Mouse (Mus musculus) megakaryocyte, embryonic 14.5 days (primary cell): ENCODE measurements around the gene Tcn2. TPM values are rescaled to one million over a fixed set of nuclear protein-coding genes. Genes with fewer than 3 reads are reported as not detected.
"Not testable (repeated sequence)": the region's sequence is repeated elsewhere in the genome, so short reads cannot be mapped to it uniquely, and the experiment has no call there.

Experiments used
- H3K27me3 ChIP-seq: replicated peaks from 2 replicates; pipeline ENCODE3; 2012; ENCODE audit warnings: inconsistent platforms
- H3K36me3 ChIP-seq: replicated peaks from 2 replicates; pipeline ENCODE3; 2012; ENCODE audit warnings: low read length, inconsistent platforms, mixed read lengths
- H3K4me1 ChIP-seq: 2 replicates; pipeline ENCODE4 v1.6.1; 2012; ENCODE audit warnings: inconsistent platforms
- H3K4me3 ChIP-seq: replicated peaks from 2 replicates; pipeline ENCODE3; 2012; ENCODE audit warnings: moderate library complexity, mild to moderate bottlenecking, inconsistent platforms
- H3K9me3 ChIP-seq: 2 replicates; pipeline ENCODE4 v1.6.1; 2012; ENCODE audit warnings: inconsistent platforms
- FLI1 ChIP-seq: IDR thresholded peaks from 2 replicates; pipeline ENCODE4 v1.6.1; 2012; ENCODE audit warnings: low read length, inconsistent platforms, mixed read lengths
- GATA1 ChIP-seq: IDR thresholded peaks from 3 replicates; pipeline ENCODE4 v1.6.1; 2012; ENCODE audit warnings: mixed read lengths, low read length, inconsistent platforms, borderline replicate concordance
- polyA plus RNA-seq: library from polyadenylated mRNA; stranded (reverse); fragments of >175 nt; gene quantifications from 2 replicates; pipeline ENCODE4 v1.2.3, GENCODE M21; 2012; ENCODE audit warnings: low replicate concordance; ENCODE audit not compliant: insufficient read depth

The Tcn2 gene
- polyA plus RNA-seq, 1 experiment = 9.7 TPM

DNA sequence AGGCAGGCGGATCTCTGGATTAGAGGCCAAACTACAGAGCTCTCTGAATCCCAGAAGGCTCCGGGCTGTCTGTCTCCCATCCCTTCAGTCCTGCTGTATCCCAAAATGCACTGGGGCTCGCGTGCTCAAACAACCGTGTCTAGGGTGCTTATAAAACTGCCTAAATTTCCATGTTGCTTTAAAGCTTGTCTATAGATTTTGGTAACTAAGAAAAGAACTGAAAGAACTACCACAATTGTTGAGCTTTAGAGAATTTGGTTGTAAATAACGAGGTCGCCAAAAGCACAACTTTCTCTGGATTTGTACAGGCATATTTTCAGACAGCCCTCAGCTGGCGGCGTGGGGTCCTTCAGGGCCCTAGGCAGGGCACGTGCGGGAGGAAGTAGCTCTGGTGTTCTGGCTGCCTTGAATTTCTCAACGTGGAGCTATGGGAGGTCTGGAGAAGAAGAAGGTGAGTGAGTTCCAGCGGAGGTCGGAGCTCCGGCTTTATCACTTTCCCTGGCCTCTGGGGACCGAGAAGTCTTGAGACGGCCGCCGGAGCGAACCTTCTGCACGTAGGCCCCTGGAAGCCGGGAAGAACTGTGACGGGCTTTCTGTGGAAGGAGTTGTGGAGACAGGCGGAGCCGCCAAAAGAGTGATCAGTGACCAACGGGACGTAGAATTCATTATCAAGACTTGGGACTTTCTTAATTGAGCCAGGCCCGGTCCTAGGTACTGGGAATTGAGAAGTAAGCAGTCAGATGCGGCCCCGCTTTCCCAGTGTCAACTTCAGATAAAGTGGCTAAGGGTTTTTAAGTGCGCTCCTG lies 31.9 kb upstream of the Tcn2 start, which contains the start of gene Pes1:
Gene Pes1 (plus strand): TSS at position 366 of the 806 bp plus-strand sequence.
- Histone ChIP-seq H3K27me3 (peaks cover 3% of the 10 kb centered on the region), H3K9me3 (no peaks in the 10 kb centered on the region), H3K36me3 (peaks cover 25% of the 10 kb centered on the region), H3K4me3 (peak within 1 kb of the TSS; percentile 93), H3K4me1 (peaks cover 64% of the 10 kb centered on the region)
- TF ChIP-seq GATA1 (no peak), FLI1 (no peak)

- H3K27me3 ChIP-seq = peaks cover 5% of the 10 kb centered on the region
- peaks cover 20% of the 10 kb centered on the region for H3K36me3 ChIP-seq
- H3K4me3 ChIP-seq = peak overlapping the region; percentile 93
- peaks cover 59% of the 10 kb centered on the region for H3K4me1 ChIP-seq
- TF ChIP-seq FLI1 = no peak
- TF ChIP-seq GATA1 = no peak
- no peaks in the 10 kb centered on the region for H3K9me3 ChIP-seq
Observed at GRCm38 (mm10) chr11:3963155-3963554, 31.2 kb upstream of the Tcn2 start.

- H3K36me3 ChIP-seq = peaks cover 6% of the 10 kb centered on the region
- no peak for TF ChIP-seq FLI1
- H3K4me1 ChIP-seq = peaks cover 50% of the 10 kb centered on the region
- H3K4me3 ChIP-seq = no peak overlapping the region
- peaks cover 5% of the 10 kb centered on the region for H3K27me3 ChIP-seq
- H3K9me3 ChIP-seq = no peaks in the 10 kb centered on the region
Observed at GRCm38 (mm10) chr11:3961761-3962160, 29.8 kb upstream of the Tcn2 start.

DNA sequence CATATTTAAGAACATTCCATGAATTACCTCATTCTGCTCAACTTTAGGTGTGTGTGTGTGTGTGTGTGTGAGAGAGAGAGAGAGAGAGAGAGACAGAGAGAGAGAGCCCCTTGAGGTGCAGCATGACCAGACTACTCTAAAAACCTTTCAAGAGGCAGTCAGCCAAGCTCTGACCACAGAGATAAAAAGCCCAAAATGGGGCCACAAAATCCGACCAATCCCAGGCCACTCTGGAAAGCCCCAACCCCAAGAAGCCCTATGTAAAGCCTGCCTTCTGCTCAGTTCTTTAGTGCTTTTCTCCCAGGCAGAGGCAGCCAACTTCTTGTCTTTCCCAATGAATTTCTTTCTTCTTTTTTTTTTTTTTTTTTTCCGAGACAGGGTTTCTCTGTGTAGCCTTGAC lies 28.9 kb upstream of the Tcn2 start:
- Histone ChIP-seq H3K4me1 (peaks cover 41% of the 10 kb centered on the region), H3K27me3 (peaks cover 8% of the 10 kb centered on the region), H3K36me3 (no peaks in the 10 kb centered on the region), H3K9me3 (no peaks in the 10 kb centered on the region; the same call in 1 of the 2 replicates), H3K4me3 (no peak overlapping the region)
- TF ChIP-seq GATA1 = no peak
- TF ChIP-seq FLI1 = no peak

- not testable (repeated sequence) for H3K36me3 ChIP-seq, H3K27me3 ChIP-seq, H3K9me3 ChIP-seq, H3K4me3 ChIP-seq, H3K4me1 ChIP-seq
Observed at GRCm38 (mm10) chr11:3955371-3955770, 23.4 kb upstream of the Tcn2 start.

DNA sequence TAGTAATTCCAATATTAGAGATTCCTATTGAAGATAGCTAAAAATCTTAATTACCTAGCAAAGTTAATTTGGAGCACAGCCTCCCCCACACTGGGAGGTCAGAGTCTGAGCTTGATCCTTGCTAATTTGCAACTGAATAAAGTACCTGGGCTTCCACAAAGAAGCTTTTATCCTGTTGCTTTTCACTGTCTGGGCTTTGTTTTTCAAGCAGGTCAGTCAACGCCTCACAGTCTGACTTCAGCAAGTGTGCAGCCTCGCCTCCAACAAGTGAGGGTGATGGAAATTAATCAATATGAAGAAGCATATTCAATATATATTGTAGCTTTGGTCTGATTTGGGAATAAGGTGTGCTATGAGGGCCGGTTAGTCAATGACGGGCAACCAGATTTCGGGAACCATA lies 22.9 kb upstream of the Tcn2 start:
- H3K27me3 ChIP-seq, H3K36me3 ChIP-seq, H3K9me3 ChIP-seq, H3K4me3 ChIP-seq, H3K4me1 ChIP-seq: not testable (repeated sequence)

DNA sequence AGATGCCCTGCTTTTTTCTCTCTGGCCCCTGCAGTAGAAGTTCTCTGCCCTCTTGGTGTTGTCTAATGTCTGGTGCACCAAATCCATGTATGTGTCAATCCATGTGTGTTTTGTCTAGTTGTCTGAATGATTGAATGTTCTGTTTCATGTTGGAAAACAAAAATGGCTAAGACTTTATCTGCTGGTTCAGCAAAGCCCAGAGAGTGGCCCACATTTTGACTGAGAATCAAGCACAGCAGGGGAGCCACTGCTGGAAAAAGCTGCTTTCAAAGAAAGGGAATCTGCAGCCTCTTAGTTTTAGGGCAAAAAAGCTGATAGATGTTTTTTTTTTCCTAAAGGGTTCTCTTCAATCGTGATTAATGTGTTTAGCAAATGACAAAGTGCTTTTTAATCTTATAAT lies 14.4 kb upstream of the Tcn2 start:
- Histone ChIP-seq H3K4me3 (no peak overlapping the region), H3K9me3 (peaks cover 7% of the 10 kb centered on the region), H3K36me3 (no peaks in the 10 kb centered on the region), H3K4me1 (0 out of 2 replicates have a peak, but pooled peaks cover 2% of the 10 kb centered on the region), H3K27me3 (peaks cover 16% of the 10 kb centered on the region)
- no peak for TF ChIP-seq FLI1

GRCm38 (mm10) chr11:3941371-3941770 lies 9.4 kb upstream of the Tcn2 start:
- H3K36me3 ChIP-seq = no peaks in the 10 kb centered on the region
- peaks cover 33% of the 10 kb centered on the region for H3K27me3 ChIP-seq
- no peak overlapping the region for H3K4me3 ChIP-seq
- TF ChIP-seq GATA1 (no peak), FLI1 (no peak)
- peaks cover 7% of the 10 kb centered on the region for H3K9me3 ChIP-seq
- 0 out of 2 replicates have a peak, but pooled peaks cover 2% of the 10 kb centered on the region for H3K4me1 ChIP-seq

DNA sequence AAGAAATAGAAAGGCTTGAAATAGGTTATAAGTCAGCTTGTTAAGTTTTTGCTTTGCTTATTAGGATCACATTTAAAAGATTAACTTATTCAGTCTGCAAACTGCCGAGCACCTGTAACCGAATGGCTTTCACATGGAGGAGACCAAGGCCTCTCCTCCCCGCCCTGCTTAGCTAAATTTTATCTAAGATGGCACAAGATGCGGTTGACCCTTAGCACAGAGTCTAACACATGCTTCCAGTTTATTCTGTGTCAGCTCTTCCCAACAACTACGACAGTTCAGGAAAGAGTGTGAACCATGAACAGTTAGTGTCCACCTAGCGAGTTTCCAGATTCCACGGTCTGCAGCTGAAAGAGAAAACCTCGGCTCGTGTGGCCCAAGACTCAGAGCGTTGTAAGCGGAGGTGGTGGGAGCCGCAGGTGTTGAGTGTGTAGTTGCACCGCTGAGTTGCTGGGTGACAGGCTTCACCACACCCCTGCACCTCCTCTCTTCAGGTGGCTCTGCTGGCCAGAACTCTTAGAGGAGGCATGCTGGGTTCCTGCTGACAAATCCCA lies 5.4 kb upstream of the Tcn2 start:
- H3K4me3 ChIP-seq = no peak overlapping the region
- no peaks in the 10 kb centered on the region for H3K36me3 ChIP-seq
- peaks cover 34% of the 10 kb centered on the region for H3K27me3 ChIP-seq
- peaks cover 4% of the 10 kb centered on the region for H3K9me3 ChIP-seq
- no peak for TF ChIP-seq FLI1
- TF ChIP-seq GATA1 = no peak
- peaks cover 10% of the 10 kb centered on the region for H3K4me1 ChIP-seq

DNA sequence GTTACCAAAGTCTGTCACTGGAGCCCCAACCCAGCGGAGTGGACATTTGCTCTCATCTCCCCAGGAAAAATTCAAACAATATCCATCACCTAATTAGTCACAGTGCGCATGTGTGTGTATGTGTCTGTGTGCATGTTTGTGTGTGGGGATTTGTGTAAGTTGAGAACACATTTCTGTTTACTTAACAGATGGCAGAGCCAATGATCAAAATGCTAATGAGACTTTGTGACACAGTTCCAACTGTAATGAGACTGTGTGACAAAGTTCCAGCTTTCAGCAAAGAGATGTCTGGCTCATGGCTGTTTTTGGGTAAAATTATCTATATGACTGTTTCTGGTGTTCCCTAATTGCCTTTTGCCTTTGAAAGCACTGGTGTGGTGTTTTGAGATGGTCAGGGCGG lies 4.4 kb upstream of the Tcn2 start:
- no peaks in the 10 kb centered on the region for H3K36me3 ChIP-seq
- peaks cover 20% of the 10 kb centered on the region for H3K4me1 ChIP-seq
- no peaks in the 10 kb centered on the region for H3K9me3 ChIP-seq
- H3K4me3 ChIP-seq = no peak overlapping the region
- peaks cover 30% of the 10 kb centered on the region for H3K27me3 ChIP-seq
- TF ChIP-seq FLI1 (no peak), GATA1 (no peak)
